Mouse (Mus musculus): ENCODE measurements at regions not wholly inside any gene's neighbourhood (a gene's known extent, or its start where the extent isn't known, plus 50 kb on each side); places are given as distances from the start of the nearest gene placed in this dataset.

- TF ChIP-seq CTCF (IDR thresholded peaks at IDR 0.05; ENCODE audit: low read depth, low read length) = no peak
- TF ChIP-seq POLR2A (IDR thresholded peaks at IDR 0.05; ENCODE audit: extremely low read depth, insufficient read depth, low read length) = no peak
These were observed 263.8 kb upstream of the N4bp1 start for GRCm38 (mm10) chr8:87148853-87149252.
